Mouse (Mus musculus): ENCODE measurements around the gene Lyrm7. TPM values are rescaled to one million over a fixed set of nuclear protein-coding genes. Genes with fewer than 3 reads are reported as not detected.

Lyrm7 gene
- total RNA-seq, 2 experiments from 2014 or later: 29.0 to 32.0 TPM

- intact Hi-C loops (cut with DNase I): no loop called here
- no peak for DNase-seq (ENCODE audit: low spot score in 2 of 2)
Observed at GRCm38 (mm10) chr11:54812314-54812713, 48.4 kb downstream of the Lyrm7 start.

DNA sequence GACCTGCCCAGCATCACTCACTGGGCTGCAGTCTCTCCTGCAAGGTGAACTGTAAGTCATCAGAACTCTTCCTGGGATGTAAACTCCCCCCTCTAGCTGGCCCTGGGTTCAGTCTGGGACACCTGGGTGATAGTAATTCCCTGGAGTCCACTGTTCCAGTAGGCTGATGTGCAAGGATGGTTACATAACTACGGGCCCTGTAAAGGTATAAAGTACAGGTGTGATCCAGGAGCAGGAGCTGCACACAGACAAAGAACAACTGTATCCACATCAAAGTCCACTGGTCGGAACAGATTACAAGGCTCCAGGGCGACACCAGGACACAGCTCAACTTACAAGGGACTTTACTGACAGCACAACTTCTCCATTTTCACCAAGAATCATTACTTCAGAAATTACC is 49.7 kb downstream of the Lyrm7 start:
- intact Hi-C loops (cut with DNase I): no loop called here
- DNase-seq (ENCODE audit: low spot score in 2 of 2): no peak

DNA sequence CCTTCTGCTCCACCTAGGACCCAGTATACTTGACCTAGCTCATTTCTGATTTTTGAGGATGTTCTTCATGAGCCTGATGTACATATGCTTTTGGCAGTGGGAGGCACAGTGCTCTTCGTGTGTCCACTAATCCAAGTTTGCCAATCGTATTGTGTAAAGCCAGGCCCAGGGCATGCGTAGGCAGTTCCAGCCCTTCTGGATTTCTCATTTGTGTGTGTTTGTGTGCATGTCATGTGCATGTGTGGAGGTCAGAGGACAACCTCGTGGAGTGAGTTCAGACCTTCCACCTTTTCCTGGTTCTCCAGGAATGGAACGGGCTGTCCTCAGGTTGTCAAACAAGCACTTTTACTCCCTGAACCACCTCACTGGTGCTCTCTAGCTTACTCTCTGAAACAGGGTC is 51.1 kb downstream of the Lyrm7 start:
- no peak for DNase-seq (ENCODE audit: low spot score in 2 of 2)
- intact Hi-C loops (cut with DNase I): no loop called here

- intact Hi-C loops (cut with DNase I): no loop called here
- no peak for DNase-seq (ENCODE audit: low spot score in 2 of 2)
Observed at GRCm38 (mm10) chr11:54808177-54808576, 52.5 kb downstream of the Lyrm7 start.

DNA sequence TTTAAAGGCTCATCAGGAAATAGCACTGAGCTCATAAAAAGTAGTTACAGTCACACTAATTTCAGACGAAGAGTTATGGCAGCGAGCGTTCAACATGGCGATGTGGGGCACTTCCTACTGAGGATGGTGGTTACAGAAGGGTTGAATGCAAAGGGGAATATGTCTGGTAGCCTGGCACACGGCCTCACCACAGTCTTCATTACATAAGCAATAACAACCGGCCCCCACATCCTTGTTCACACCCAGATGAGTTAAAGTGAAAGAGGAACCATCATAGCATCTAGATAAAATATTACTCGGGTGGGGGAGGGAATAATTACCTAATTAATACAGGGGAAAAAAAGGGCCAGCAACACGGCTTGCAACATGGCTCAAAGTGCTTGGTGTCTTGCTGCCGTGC is 53.0 kb downstream of the Lyrm7 start:
- intact Hi-C loops (cut with DNase I): no loop called here
- no peak for DNase-seq (ENCODE audit: low spot score in 2 of 2)

DNA sequence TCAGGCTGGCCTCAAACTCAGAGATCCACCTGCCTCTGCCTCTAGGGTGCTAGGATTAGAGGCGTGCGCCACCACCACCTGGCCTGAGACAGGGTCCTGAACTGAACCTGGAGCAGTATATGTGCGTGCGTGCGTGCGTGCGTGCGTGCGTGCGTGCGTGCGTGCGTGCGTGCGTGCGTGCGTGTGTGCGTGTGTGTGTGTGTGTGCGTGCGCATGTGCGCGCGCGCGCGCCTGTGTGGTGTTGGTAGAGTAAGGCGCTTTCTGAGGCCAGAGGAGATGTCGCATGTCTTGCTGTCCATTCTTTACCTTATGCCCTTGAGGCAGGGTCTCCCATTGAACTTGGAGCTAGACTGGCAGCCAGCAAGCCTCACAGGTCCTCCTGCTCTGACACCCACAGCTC is 53.8 kb downstream of the Lyrm7 start:
- intact Hi-C loops (cut with DNase I): no loop called here
- no peak for DNase-seq (ENCODE audit: low spot score in 2 of 2)

GRCm38 (mm10) chr11:54805196-54805595 is 55.5 kb downstream of the Lyrm7 start:
- DNase-seq (ENCODE audit: low spot score in 2 of 2): peak; percentile 87 to 89
- intact Hi-C loops (cut with DNase I): loop anchor here (1.0 kb wide), 1 partner anchor 28 kb away; no protein-coding TSS in a partner anchor

GRCm38 (mm10) chr11:54802621-54803020 is 58.1 kb downstream of the Lyrm7 start:
- intact Hi-C loops (cut with DNase I): no loop called here
- DNase-seq (ENCODE audit: low spot score in 2 of 2): no peak

DNA sequence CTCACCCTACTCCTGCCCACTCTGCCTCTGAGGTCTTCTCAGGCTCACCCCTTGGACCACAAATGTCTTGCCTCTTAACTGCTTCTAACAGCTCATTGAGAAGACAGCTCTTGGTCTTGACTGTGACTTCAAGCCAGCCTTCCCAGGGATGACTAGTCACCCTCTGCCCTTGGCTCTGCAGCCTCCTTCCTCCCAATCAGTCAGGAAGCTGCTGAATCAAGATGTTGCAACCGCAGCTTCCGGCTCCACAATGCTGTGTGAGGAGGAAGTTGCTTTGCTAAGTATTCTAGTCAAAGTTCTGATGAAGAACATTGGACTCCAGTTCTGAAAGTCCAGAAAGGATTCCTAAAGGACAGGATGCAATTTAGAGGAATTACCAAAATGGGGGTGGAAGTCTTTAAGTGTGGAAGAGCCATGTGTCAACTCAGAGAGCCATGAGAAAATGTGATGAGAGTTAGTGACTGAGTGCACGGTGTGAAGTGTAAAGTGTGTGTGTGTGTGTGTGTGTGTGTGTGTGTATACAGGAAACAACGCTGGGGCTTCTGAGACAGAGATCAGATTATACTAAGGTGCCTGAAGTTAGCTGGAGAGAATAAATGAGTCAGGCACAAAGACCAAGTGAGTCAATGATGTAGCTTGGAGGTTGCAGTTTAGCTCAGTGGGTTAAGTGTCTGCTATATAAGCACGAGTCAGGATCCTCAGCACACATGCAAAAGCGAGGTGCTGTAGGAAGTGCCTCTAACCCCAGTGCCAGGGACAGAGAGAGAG is 58.7 kb downstream of the Lyrm7 start:
- intact Hi-C loops (cut with DNase I): no loop called here
- DNase-seq (ENCODE audit: low spot score in 2 of 2): no peak

DNA sequence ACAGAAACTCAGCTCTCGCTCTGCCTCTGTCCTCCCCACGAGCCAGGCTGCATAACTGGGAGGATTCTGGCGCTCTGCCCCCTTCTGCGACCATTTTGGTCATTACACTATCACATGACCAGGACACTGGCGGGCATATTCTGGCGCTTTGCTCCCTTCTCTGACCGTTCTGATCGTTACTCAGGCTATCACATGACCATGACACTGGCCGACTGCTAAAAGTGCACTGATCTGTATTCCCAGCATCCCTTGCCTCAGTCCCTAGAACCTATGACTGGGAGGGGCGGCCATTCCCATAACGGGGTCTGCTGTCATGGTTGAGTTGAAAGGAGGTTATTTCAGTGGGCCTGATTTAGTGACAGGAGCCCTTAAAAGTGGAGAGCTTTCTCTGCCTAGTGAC is 64.2 kb downstream of the Lyrm7 start:
- intact Hi-C loops (cut with DNase I): no loop called here
- no peak for DNase-seq (ENCODE audit: low spot score in 2 of 2)

DNA sequence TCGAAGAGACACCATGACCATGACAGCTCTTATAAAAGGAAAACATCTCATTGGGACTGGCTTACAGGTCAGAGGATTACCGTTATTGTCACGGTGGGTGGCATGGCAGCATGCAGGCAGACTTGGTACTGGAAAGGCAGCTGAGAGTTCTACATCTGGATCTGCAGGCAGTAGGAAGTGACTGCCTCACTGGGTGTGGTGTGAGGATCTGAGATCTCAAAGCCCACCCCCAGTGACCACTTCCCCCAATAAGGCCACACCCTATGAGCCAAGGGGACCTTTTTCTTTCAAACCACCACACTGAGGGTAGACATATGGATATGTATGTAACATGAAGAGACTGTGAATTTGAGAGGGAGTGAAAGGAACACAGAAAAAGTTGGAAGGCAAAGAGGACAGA is 66.0 kb downstream of the Lyrm7 start:
- intact Hi-C loops (cut with DNase I): no loop called here
- no peak for DNase-seq (ENCODE audit: low spot score in 2 of 2)

DNA sequence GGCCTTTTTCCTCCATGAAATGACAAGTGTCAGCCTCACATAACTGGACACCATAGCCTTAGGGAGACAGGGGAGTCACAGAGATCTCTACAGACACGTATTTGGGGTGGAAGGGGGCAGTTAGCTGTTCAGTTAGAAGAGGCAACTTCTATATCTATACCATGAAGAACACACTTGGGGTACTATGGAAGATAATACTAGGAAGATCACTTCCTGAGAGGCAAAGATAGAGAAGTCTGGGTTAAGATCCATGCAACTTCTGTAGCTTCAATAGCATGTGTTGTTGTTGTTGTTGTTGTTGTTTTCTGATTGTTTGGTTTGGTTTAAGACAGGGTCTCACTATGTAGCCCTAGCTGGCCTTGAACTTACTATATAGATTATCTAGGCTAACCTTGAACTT is 67.5 kb downstream of the Lyrm7 start:
- intact Hi-C loops (cut with DNase I): no loop called here
- no peak for DNase-seq (ENCODE audit: low spot score in 2 of 2)

DNA sequence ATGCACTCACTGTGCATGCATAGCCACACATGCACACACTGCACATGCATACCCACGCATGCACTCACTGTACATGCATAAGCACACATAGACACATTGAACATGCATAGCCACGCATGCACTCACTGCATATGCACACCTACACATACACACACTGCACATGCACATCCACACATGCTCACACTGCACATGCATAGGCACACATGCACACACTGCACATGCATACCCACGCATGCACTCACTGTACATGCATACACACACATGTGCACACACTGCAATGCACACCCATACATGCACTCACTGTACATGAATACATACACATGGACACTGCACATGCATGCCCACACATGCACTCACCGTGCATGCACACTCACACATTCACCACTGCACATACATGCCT is 69.3 kb downstream of the Lyrm7 start:
- intact Hi-C loops (cut with DNase I): no loop called here
- no peak for DNase-seq (ENCODE audit: low spot score in 2 of 2)

DNA sequence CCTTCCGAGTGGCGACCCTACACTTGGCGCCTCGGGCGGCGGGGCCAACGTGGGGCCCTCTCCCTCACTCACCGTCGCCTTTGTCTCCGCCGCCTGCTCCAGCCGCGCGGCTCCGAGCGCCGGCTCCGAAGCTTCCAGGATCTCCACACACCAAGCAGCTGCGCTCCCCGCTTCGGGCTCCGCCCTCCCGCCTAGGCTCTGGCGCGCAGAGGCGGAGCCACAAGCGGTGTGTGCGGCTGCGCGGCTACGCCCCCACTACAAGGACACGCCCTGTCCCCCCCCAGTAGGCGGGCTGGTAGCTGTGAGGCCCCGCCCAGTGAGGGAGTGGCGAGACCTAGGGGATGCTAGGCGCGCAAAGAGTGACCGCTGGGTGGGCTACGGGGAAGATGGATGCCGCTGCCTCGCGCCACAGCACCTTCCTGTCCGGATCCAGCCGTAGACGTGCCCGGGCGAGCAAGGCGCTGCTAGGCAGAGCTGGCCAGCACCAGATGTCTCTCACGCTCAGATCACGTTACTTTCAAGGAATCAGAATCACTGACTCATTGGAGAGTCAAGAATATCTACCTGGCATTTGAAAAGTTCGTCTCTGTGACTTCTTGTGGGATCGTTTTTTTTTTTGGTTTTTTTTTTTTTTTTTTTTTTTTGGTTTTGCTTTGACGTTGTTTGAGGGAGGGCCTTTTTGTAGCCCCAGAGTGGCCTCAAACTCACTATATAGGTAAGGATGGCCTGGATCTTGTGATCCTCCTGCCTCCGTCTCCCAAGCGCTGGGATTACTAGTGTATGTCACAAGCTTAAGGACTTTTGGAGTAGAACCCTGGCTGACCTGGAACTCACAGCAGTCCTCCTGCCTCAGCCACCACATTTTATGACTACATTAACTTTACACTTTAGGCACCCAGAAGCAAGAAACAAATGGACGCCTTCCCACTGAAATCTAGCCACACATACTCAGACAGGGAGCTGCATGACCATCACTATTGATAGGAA is 72.9 kb downstream of the Lyrm7 start, which contains the start of gene Cdc42se2:
Cdc42se2 (minus strand) TSS at position 188 of the 987 bp plus-strand sequence.
- peak; percentile 96 for DNase-seq (ENCODE audit: low spot score in 2 of 2)
- intact Hi-C loops (cut with DNase I): loop anchor here (2.0 to 5.0 kb wide), 3 partner anchors 60 to 80 kb away; partner anchors contain the start of gene Lyrm7

- intact Hi-C loops (cut with DNase I): loop anchor here (2.0 to 5.0 kb wide), 3 partner anchors 60 to 80 kb away; partner anchors contain the start of gene Lyrm7
- peak; percentile 61 to 66 for DNase-seq (ENCODE audit: low spot score in 2 of 2)
Observed at GRCm38 (mm10) chr11:54786858-54787487, 73.7 kb downstream of the Lyrm7 start.

DNA sequence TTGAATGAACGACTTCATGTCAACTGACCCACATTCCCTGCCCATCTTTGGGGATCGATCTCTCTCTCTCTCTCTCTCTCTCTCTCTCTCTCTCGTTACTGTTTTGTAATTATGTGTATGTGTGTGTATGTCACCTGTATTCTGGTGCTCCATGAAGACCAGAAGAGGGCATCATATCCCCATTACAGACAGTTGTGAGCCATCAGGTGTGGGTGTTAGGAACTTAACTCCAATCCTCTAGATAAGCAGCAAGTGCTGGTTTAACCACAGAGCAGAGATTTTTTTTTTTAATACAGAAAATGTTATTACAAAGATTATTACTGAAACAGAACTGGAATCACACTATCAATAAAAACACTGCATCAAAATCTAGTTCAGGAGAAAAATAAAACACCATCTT is 75.2 kb downstream of the Lyrm7 start:
- intact Hi-C loops (cut with DNase I): loop anchor here (5.0 kb wide), 2 partner anchors 58 to 78 kb away; no protein-coding TSS in a partner anchor
- DNase-seq (ENCODE audit: low spot score in 2 of 2): no peak

GRCm38 (mm10) chr11:54784436-54784835 is 76.3 kb downstream of the Lyrm7 start:
- intact Hi-C loops (cut with DNase I): no loop called here
- DNase-seq (ENCODE audit: low spot score in 2 of 2): no peak

DNA sequence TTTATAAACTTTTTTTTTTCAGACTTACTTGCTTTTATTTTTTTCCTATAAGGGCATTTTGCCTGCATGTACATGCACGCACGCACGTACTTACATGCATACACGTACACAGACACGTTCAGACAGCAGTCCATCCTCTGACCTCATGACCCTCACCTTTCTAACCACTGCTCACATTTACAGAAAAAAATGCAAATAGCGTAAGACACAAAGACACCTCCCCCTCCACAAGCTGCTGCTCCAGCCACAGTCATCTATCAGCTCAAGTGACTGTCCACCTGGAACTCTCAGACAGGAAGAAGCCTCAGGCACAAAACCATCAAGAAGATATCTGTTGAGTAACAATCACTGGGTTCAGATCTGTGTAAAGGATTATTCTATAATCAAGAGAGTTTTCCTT is 78.5 kb downstream of the Lyrm7 start:
- intact Hi-C loops (cut with DNase I): no loop called here
- DNase-seq (ENCODE audit: low spot score in 2 of 2): no peak

DNA sequence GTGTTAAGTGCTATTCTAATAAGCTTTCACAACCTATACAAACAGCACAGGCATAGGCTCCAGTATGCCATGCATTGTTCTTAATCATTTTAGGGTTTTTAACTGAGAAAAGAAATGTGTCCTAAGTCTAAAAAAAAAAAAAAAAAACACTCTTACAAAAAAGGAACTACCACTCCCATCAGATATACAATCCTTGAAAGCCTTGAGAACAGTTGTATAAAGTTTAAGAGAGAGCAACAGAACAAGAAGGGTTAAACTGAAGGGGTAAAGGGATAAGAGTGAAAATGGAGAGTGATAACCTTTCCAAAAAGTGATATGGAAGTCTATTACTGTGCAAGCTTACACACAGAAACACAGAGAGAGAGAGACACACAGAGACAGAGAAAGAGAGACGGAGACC is 80.8 kb downstream of the Lyrm7 start:
- intact Hi-C loops (cut with DNase I): no loop called here
- no peak for DNase-seq (ENCODE audit: low spot score in 2 of 2)

All from left cerebral cortex, postnatal 36 days (tissue).